8 mouse cellular contexts compared by ENCODE assay signal in the genomic region with DNA sequence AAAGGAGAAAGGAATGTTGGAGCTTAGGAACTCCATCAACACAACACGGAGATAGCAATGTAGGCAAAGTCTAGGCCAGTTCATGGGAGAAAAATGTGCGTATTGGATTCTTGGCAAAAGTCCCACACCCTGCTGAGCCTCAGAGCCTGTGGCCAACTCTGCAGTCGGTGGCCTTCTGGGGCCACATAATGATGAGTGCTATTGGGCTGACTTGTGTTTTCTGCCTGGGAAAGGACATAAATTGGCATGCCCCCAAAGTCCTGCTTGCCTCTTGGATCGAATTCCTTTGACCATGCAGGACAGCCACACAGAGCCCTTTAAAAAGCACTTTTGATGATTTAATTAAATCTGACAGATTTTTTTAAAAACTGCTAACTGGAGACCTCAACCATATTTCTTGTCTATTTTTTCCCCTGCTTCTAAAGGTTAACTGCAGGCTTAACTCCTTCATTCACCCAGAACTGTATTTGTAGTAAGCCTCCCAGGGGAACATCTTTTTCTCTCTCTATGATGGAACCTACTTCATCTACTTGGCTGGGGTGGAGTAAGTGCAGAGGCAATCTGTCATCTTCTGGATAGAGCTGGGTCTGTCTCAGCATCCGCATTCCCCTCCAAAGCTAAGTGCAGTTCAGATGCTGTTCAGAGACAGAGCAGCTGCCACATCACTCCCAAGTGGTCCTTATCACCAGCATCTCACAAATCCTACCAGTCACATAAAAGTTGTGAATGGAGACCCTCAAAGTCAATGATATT.
DNase-seq lines count a peak whose midpoint lies in the region; ATAC-seq lines count a peak whose summit lies in the region.

No protein-coding gene starts in this region.

- no peaks in the 10 kb centered on the region for H3K9me3 ChIP-seq in midbrain, embryonic 15.5 days
- no peaks in the 10 kb centered on the region for H3K9me3 ChIP-seq in midbrain, embryonic 10.5 days (replicated peaks)
- no peaks in the 10 kb centered on the region for H3K9me3 ChIP-seq in stomach, embryonic 16.5 days (replicated peaks; ENCODE audit: control insufficient read depth, low read length)

- H3K36me3 ChIP-seq in midbrain, embryonic 15.5 days (replicated peaks): no peaks in the 10 kb centered on the region
- H3K36me3 ChIP-seq in midbrain, embryonic 10.5 days: no peaks in the 10 kb centered on the region
- H3K36me3 ChIP-seq in stomach, embryonic 16.5 days (ENCODE audit: control insufficient read depth, insufficient read depth, low read length): no peaks in the 10 kb centered on the region

- no peak overlapping the region for H3K9ac ChIP-seq in midbrain, embryonic 15.5 days
- no peak overlapping the region for H3K9ac ChIP-seq in stomach, embryonic 16.5 days (ENCODE audit: low read length)

- H3K27me3 ChIP-seq in midbrain, embryonic 15.5 days (replicated peaks): no peaks in the 10 kb centered on the region
- H3K27me3 ChIP-seq in midbrain, embryonic 10.5 days (ENCODE audit: low read depth, poor library complexity, severe bottlenecking): no peaks in the 10 kb centered on the region
- H3K27me3 ChIP-seq in stomach, embryonic 16.5 days (ENCODE audit: control insufficient read depth, insufficient read depth, low read length): no peaks in the 10 kb centered on the region

- no peak overlapping the region for H3K4me2 ChIP-seq in midbrain, embryonic 15.5 days
- H3K4me2 ChIP-seq in stomach, embryonic 16.5 days (ENCODE audit: low read depth, low read length): no peak overlapping the region

- H3K4me3 ChIP-seq in midbrain, embryonic 15.5 days: no peak overlapping the region
- H3K4me3 ChIP-seq in midbrain, embryonic 10.5 days: no peak overlapping the region
- H3K4me3 ChIP-seq in stomach, embryonic 16.5 days (replicated peaks; ENCODE audit: low read length): no peak overlapping the region

- H3K4me1 ChIP-seq in midbrain, embryonic 15.5 days: no peaks in the 10 kb centered on the region
- H3K4me1 ChIP-seq in midbrain, embryonic 10.5 days: no peaks in the 10 kb centered on the region
- peaks cover 6% of the 10 kb centered on the region; the same call in 1 of the 2 replicates for H3K4me1 ChIP-seq in stomach, embryonic 16.5 days (ENCODE audit: control insufficient read depth, insufficient read depth, low read length)

- DNase-seq in adrenal gland, adult 2 months: peak; percentile 50
- DNase-seq in adrenal gland, postnatal 4 days (ENCODE audit: low spot score in 2 of 2): no peak
- DNase-seq in midbrain, embryonic 10.5 days (ENCODE audit: low spot score): no peak
- peak; percentile 5 for DNase-seq in gastrocnemius, postnatal 10 days
- peak; percentile 14 to 18 for DNase-seq in kidney, postnatal 36 days
- no peak for DNase-seq in spleen, adult 12 weeks (ENCODE audit: low spot score)

- 0 out of 2 replicates have a peak, but pooled peaks have one; percentile 24 for ATAC-seq in midbrain, embryonic 15.5 days (replicated peaks)
- ATAC-seq in stomach, embryonic 16.5 days (ENCODE audit: insufficient read depth, low FRiP score): peak; percentile 87

- no peak overlapping the region for H3K27ac ChIP-seq in midbrain, embryonic 15.5 days
- H3K27ac ChIP-seq in midbrain, embryonic 10.5 days (replicated peaks): no peak overlapping the region
- H3K27ac ChIP-seq in stomach, embryonic 16.5 days (ENCODE audit: low read length): no peak overlapping the region

- WGBS in midbrain, embryonic 15.5 days: 42% methylated on average over 5 of the region's 5 CpGs
- 85% methylated on average over 5 of the region's 5 CpGs for WGBS in midbrain, embryonic 10.5 days
- WGBS in stomach, embryonic 16.5 days: 32% methylated on average over 5 of the region's 5 CpGs

Comparison
In these comparisons a context has a peak if more than half of its experiments do, and no peak if none do; other contexts are left out.
1. DNase-seq: peak in adrenal gland, adult 2 months (single experiment), gastrocnemius, postnatal 10 days (single experiment) and kidney, postnatal 36 days (2 of 2); none in adrenal gland, postnatal 4 days (0 of 2), midbrain, embryonic 10.5 days (single experiment) and spleen, adult 12 weeks (single experiment).